Mouse (Mus musculus) right cerebral cortex, adult 2 months (tissue): ENCODE results near the gene Hectd2.

ENCODE experiments used
- DNase-seq, 2 experiments: peaks; one replicate each; pipeline ENCODE4 v3.0.0; 2021 to 2022; ENCODE audit warnings: low spot score in 2 of 2

Gene Hectd2

DNA sequence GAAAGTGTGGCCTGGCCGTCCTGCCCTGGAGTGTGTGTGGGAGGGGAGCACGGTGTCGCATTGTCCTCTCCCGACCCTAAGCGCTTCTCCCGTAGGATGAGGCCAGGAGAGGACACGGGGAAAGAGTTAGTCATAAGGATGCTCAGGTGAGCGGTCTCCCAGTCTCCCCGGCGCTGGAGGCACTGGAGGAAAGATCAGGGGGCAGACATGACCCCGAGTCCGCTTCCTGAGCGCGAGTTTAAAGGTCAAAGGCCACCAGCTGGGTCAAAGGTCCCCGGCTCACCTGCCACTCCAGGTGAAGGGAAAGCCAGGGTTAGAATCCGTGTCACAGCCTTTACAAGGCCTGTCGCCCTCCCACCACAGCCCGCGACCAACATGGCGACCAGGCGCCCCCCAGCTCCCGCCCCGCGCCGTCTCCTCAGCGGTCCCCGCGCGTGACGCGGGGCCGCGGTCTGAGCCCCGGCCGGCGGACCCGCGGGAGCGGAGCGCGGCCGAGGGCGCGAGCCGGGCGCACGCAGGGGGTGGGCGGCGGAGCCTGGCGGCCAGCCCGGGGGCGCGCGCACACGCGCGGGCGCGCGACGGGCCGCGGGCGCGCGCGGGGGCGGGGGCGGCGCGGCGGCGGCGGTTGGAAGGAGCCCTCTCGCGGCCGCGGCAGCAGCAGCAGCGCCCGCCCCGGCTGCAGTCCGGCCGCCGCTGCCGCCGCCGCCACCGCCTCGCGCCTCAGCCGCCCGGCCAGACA is at the start of gene Hectd2:
Gene Hectd2 (plus strand): TSS at position 594 of the 739 bp plus-strand sequence.
- DNase-seq: peak; percentile 64

GRCm38 (mm10) chr19:36504716-36505115 is 49.7 kb upstream of the Hectd2 start:
- DNase-seq: peak in 1 of 2 experiments; percentile 10

GRCm38 (mm10) chr19:36511305-36511704 is 43.1 kb upstream of the Hectd2 start:
- DNase-seq: no peak

DNA sequence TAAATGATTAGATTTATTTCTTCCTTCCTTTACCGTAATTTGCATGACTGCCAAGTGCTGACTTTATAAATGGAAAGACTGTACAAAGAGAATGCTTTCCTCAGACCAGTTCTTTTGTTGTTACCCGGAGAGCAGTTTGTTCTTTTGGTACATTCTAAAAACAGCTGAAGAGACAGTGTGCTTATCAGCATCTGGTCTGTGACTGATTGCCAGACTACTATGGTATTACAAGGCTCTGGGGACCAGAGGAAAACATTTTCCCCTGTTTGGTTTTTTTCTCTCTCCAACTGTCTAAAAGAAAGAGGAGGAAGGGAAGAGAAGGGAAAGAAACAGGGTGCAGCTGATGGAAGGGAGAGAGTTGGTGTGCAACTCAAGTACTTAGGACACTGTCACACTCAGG is 36.0 kb upstream of the Hectd2 start:
- DNase-seq: no peak

DNA sequence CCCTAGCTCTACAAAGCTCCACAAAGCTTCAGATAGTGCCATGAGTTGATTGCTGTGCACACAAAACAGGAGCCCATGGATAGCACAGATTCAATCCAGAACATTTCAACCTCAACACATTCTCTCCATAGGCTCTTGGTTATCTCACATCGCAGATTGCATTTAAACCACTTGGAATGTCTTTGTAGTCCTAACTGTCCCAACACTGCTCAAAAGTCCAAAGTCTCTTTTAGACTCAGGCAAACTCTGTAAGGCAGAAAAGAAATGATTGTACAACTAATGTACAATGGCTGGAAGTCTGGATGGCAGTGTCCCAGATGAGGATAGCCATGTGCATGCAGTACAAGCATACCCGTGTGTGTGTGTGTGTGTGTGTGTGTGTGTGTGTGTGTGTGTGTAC is 32.9 kb upstream of the Hectd2 start:
- DNase-seq: no peak

- no peak for DNase-seq
Measured at GRCm38 (mm10) chr19:36522558-36523195, 31.8 kb upstream of the Hectd2 start.

DNA sequence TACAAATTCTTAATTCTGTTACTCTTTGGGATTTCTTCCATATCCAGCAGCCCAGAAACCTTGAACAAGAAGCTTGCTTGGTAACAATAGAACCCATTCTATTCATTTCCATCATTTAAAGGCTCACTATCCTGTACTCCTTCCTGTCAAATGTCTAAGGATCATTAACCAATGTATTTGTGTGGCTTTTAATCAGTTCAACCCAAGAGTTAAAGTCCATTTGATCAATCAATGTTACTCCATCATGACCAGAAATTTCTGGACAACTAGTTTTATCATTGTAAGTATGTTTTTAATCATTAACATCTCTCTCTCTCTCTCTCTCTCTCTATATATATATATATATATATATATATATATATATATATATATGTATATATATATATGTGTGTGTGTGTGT is 29.4 kb upstream of the Hectd2 start:
- no peak for DNase-seq

DNA sequence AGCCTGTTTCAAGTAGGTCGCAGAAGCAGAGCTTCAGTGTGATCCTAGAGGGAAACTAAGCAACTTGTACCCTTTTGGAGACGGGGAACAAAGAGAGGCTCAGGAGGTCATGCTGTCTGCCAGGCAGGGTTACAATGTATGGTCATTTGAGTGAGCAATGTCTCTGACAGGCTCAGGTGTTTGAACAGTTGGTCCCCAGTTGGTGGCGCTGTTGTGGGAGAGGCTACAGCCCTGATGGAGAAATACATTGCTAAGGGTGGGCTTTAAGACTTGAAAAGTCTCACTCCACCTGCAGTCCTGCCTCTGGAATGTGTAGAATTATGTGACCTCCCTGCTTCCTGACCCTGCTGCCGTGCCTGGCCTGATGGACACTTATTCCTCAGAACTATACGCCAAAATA is 21.4 kb upstream of the Hectd2 start:
- DNase-seq: no peak

GRCm38 (mm10) chr19:36534011-36534765 is 20.3 kb upstream of the Hectd2 start:
- peak; percentile 17 to 18 for DNase-seq

DNA sequence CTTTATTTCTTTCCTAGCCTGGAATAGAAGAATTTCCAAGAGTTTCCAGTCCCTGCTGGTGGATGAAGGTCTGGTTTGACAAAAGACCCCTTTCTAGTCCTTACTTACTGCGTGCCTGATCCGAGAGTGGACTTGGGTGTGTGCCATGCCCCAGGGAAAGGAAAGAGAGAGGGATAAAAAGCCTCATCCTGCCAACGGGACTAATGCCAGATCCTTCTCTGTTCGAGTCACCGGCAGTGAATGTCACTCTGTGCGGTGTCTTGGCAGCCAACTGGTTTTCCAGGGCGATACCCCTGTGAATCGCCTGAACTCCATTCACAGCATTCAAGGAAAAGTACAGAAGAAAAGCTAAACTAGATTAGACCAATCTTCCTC is 19.7 kb upstream of the Hectd2 start:
- DNase-seq: peak; percentile 33 to 45

- DNase-seq: no peak
Measured at GRCm38 (mm10) chr19:36535186-36535585, 19.3 kb upstream of the Hectd2 start.

- no peak for DNase-seq
Measured at GRCm38 (mm10) chr19:36535878-36536277, 18.6 kb upstream of the Hectd2 start.

- peak; percentile 33 to 36 for DNase-seq
Measured at GRCm38 (mm10) chr19:36536929-36537328, 17.5 kb upstream of the Hectd2 start.

DNA sequence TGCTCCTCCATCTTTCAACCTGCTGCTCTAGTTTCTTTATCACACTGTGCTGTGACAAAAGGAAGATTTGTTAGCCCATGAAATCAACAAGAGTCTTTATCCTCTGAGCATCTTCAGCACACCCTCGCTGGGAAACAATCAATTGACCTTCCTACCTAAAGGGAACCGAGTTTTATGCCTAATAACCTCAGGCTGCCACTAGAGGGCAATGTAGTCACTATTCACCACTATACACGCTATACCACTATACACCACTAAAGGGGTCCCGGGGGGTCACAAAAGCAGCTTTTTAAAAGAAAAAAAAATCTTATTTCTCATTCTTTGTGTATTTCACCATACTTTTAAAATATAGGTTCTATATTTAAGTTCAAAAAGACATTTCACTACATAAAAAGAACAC is 15.9 kb upstream of the Hectd2 start:
- peak; percentile 47 to 53 for DNase-seq

GRCm38 (mm10) chr19:36539311-36539710 is 15.1 kb upstream of the Hectd2 start:
- no peak for DNase-seq

DNA sequence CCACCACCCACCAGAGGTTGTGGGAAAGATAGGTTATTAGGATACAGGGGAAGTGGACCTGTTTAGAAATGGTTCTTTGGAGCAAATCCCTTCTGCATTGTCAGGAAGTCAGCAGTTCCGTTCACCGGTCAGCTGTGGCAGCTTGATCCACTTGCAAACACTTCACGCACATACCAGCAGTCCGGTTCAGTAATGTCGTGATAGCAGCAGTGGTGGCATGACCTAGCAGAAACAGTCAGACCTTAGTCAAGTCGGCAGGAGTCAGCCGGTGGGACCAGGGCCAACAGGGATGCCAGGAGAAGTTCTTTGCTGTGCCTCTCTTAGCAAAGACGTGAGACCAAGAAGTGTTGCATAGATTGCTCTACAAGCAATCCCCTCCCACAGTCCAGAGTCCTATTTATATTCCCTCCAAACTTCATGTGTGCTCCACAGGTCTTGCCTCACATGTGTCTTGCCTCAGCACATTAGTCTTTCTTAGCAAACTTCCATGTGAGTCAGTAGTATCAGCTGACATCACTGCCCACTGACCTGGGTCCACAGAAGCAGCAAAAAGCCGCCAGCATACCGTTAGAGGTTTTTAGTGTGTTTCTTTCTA is 14.3 kb upstream of the Hectd2 start:
- no peak for DNase-seq

GRCm38 (mm10) chr19:36540776-36541175 is 13.7 kb upstream of the Hectd2 start:
- DNase-seq: no peak

- peak in 1 of 2 experiments; percentile 26 for DNase-seq
Measured at GRCm38 (mm10) chr19:36553561-36554045, 836 bp upstream of the Hectd2 start.

DNA sequence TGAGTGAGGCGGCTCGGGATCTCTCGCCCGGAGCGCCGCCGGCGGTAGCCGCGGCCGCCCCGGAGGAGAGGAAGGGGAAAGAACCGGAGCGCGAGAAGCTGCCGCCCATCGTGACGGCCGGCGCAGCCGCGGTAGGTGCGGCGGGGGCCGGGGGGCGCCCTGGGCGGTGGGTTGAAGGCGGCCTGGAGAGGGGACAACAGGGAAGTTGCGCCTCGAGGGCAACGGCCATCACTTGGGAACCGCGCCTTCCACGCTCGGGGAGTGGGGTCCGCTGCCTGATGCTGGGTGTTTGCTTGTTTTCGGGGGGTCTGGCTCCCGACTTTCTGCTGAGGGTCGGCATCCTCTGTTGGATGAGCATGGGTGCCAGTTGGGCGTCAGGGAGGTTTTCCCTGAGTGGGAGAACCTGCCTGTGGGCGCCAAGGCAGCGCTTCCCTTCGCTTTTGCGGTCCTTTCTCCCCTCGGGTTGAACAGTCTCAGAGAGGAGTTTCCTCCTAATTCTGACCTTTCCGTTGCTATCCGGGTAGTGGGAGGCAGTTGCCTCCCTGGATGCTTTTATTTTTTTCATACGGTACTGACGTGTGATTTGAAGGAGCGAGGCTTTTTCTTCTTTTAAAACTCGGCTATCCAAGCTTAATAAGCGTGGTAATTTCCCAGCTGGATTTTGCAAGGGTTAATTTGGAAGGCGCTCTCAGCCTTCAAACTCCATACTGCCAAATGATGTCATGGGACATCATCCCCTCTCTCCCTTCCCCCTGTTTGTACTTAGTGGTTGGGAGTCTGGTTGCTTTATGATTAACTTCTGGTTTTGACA is 551 bp downstream of the Hectd2 start:
- DNase-seq: peak; percentile 33 to 45

DNA sequence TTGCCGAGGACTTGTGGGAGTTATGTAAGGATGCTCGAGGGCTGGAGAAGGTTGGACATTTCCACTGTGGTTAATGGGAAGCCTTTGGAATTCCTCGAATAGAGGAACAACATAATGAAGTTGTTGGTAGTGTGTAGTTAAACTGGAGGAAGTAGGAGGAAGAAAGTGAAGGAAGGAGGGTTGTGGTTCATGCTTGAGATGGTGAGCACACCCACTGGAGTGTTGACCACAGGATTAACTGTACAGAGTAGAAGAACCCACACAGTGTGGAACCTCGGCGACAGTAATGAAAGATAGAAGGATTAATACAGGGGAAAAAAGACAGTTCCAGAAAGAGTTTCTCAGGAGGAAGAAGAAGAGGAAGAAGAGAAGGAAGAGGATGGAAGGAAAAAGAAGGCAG is 4.9 kb downstream of the Hectd2 start:
- DNase-seq: no peak

DNA sequence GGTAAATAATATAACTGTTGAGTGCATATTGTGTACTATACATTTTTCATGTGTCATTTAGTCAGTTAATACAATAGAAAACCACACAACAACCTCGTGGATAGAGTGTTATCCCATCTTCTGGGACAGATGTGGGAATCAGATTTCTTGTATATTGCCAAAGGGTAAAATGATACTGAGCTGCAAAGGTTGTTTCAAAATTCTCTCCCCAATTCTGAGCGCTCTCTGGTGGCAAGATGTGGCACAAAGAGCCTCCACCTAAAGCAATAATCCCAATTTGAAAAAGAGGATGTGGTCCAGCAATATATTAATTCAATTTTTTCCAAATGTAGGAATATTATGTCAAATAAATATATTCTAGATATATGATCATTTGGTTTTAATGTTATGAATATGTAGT is 5.7 kb downstream of the Hectd2 start:
- DNase-seq: no peak
